Mouse (Mus musculus): ENCODE data around the gene Laptm4a.

Laptm4a gene

DNA sequence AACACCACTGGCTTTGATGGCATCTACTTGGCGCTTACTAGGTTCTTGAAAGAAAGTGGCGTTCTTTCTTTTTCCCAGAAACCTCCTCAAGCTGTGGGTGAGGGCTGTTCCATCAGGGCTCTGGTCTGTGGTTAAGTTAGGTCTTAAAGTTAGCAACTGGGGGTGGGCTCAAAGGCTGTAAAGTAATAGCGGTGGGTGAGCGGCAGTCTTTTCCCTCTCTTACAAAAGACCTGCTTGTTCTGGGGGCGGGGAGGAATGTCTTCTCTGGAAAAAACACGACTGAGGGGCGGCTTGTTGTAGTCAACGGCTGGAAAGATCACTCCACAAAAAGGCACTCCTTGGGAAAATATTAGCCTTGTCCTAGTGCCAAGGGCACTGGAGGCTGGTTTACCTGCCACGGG lies 32.7 kb downstream of the Laptm4a start:
- DNase-seq (ENCODE audit: low spot score), result no peak

GRCm38 (mm10) chr12:8961607-8962316 lies 40.3 kb downstream of the Laptm4a start:
- no peak for DNase-seq (ENCODE audit: low spot score)

- no peak for DNase-seq (ENCODE audit: low spot score)
These were observed 48.4 kb downstream of the Laptm4a start for GRCm38 (mm10) chr12:8969828-8970227.

DNA sequence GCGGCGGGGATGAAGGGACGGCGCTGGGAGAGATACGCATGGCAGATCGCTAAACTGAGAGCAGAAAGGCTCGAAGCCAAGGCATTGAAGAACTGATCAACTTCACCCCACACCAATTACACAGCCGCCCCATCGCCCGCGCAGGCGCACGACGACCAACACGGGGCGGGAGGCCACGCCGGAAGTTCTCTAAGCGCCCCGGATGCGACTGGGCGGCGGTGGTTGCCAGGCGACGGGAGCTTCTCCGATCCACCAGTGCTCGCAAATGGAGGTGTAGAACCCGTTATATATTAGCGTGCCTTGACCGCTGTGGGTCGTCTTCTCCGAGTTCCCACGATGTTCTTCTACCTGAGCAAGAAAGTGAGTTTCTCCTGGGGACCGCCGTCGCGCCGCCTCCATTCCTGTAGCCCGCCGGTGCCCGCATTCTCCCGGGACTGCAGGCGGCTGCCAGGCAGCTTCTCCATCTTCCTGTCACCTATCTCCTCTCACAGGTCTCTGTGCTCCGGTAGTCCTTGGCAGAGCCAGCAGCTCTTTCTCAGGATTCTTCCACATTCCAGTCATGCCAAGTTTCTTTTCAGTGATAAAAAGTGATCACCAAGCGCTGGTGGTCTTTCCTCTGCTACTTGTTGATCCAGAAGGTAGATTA lies 52.5 kb downstream of the Laptm4a start, which contains the start of gene Wdr35:
Wdr35 (plus strand) TSS at position 73 of the 646 bp plus-strand sequence.
- DNase-seq (ENCODE audit: low spot score), result peak; percentile 95

DNA sequence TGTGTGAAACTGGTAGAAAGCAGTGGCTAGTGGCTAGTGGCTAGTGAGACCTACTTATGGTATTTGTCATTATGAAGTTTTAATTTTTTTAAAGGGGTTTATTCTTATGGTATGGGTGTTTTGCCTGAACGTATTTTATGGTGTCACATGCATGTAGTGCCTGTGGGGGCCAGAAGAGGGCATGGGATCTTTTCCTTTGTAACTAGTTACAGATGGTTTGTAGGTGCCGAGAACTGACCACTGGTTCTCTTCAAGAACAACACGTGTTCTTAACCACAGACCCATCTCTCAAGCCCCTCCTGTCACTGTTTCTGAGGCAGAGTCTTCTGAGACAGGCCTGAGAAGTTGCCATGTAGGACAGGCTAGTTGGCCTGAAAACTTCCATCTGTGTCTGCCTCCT lies 53.6 kb downstream of the Laptm4a start:
- DNase-seq (ENCODE audit: low spot score), result no peak
